Mouse (Mus musculus) heart, adult 2 months (tissue): Measurements from ENCODE around the gene Tex48.

Experiments
- CTCF ChIP-seq: fragments of 200-600 bp; IDR thresholded peaks from 2 replicates; pipeline ENCODE4 v1.8.1; 2022; ENCODE audit warnings: antibody characterized with exemption, mild to moderate bottlenecking, moderate library complexity
- EP300 ChIP-seq: fragments of 200-500 bp; IDR thresholded peaks from 2 replicates; pipeline ENCODE4 v1.6.1; 2011; ENCODE audit warnings: low read depth, low read length, control low read depth; ENCODE audit not compliant: insufficient read depth
- POLR2A ChIP-seq: fragments of 200-500 bp; IDR thresholded peaks from 2 replicates; pipeline ENCODE4 v1.6.1; 2011; ENCODE audit warnings: mild to moderate bottlenecking, low read depth, low read length, control low read depth; ENCODE audit not compliant: insufficient read depth

- TF ChIP-seq POLR2A (no peak), CTCF (no peak), EP300 (no peak)
These were observed 31.7 kb downstream of the Tex48 start for GRCm38 (mm10) chr4:63590538-63590937.
